Mouse (Mus musculus): Measurements from ENCODE around the gene Crybb2.

DNA sequence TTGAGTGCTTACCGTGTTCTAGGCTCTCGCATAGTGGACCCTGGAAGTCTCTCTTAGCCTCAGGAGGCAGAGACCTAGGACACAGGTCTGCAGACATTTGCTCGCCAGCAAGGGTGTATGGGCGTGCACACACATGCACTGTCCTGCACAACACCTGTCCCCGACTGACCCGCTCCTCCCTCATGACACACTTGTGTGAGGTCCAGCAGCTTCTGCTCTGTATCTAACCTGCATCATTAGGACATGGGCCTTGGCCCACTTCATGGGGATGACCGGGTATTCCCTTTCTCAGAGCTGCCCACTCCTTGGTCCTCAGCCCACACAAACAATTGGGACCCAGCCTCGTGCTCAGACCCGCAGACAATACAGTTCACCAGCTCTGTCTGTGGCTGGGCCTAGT, 11.1 kb upstream of the Crybb2 start:
- TF ChIP-seq POLR2A (IDR thresholded peaks at IDR 0.05; ENCODE audit: borderline replicate concordance, control insufficient read depth, low read depth, low read length) = no peak
- TF ChIP-seq CTCF (IDR thresholded peaks at IDR 0.05; ENCODE audit: control insufficient read depth, insufficient read depth, low read length) = no peak

All from bone marrow, adult 2 months (tissue).